Mouse (Mus musculus) ES-Bruce4 (cell line): ENCODE results near the gene Large2.

ENCODE experiments used
- CTCF ChIP-seq: IDR thresholded peaks from one replicate; pipeline ENCODE4 v1.8.1; 2011; ENCODE audit warnings: low read depth, low read length
- EP300 ChIP-seq: IDR thresholded peaks from 2 replicates; pipeline ENCODE4 v1.6.1; 2011; ENCODE audit warnings: low read depth, low read length; ENCODE audit not compliant: insufficient read depth
- POLR2A ChIP-seq: IDR thresholded peaks from one replicate; pipeline ENCODE4 v1.8.1; 2011; ENCODE audit warnings: low read length; ENCODE audit not compliant: insufficient read depth

DNA sequence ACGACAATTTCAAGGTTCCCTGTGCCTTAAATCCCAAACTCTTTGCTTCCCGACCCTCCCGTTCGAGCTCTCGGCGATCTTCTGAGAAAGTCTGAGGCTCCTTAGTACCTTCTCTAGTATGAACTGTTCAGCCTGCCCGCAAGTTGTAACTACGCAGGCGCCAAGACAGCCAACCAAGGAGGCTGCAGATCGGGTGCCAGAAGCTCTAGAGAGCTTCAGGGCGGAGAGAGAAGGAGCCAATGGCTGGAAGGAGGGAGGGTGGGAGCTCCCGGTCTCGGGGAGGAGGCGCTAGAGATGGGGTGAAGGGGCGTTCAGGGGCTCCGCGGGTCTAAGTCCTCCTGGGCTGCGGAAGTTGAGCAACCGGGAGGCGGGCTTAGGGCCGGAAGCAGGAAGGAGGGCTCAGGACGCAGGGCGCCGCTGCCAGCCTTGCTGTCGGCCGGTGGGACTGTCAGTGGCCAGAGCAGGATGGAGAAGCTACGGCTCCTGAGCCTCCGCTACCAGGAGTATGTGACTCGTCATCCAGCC lies 492 bp upstream of the Large2 start:
- TF ChIP-seq CTCF (no peak), POLR2A (no peak), EP300 (no peak)
